Mouse (Mus musculus) heart, embryonic 13.5 days (tissue): ENCODE measurements around the gene Dlk1. TPM values are rescaled to one million over a fixed set of nuclear protein-coding genes. Genes with fewer than 3 reads are reported as not detected.

Experiments used
- ATAC-seq: fragments of 200-750 bp; cut with Nextera tagmentation; 2 replicates; pipeline ENCODE4 v1.8.0; 2017; ENCODE audit warnings: moderate TSS enrichment; ENCODE audit not compliant: insufficient number of reproducible peaks, low FRiP score, low TSS enrichment; ENCODE audit errors: extremely low read depth
- H3K27ac ChIP-seq: fragments of 300-500 bp; sonication (generic); replicated peaks from 2 replicates; pipeline ENCODE4 v1.5.1; 2015; ENCODE audit warnings: moderate library complexity, mild to moderate bottlenecking, inconsistent platforms
- H3K27me3 ChIP-seq: fragments of 300-500 bp; sonication (generic); replicated peaks from 2 replicates; pipeline ENCODE4 v1.6.1; 2015; ENCODE audit warnings: mild to moderate bottlenecking, inconsistent platforms
- H3K36me3 ChIP-seq: fragments of 300-500 bp; sonication (generic); 2 replicates; pipeline ENCODE4 v1.6.1; 2015; ENCODE audit warnings: mild to moderate bottlenecking, inconsistent platforms
- H3K4me1 ChIP-seq: fragments of 300-500 bp; sonication (generic); 2 replicates; pipeline ENCODE4 v1.6.1; 2015; ENCODE audit warnings: inconsistent platforms
- H3K4me2 ChIP-seq: fragments of 300-500 bp; sonication (generic); 2 replicates; pipeline ENCODE4 v1.6.1; 2015; ENCODE audit warnings: inconsistent platforms, mild to moderate bottlenecking, moderate library complexity
- H3K4me3 ChIP-seq: fragments of 300-500 bp; sonication (generic); 2 replicates; pipeline ENCODE4 v1.5.1; 2015; ENCODE audit warnings: moderate library complexity, mild to moderate bottlenecking, inconsistent platforms
- H3K9ac ChIP-seq: fragments of 300-500 bp; sonication (generic); 2 replicates; pipeline ENCODE4 v1.6.1; 2015; ENCODE audit warnings: inconsistent platforms, mild to moderate bottlenecking, moderate library complexity
- H3K9me3 ChIP-seq: fragments of 300-500 bp; sonication (generic); 2 replicates; pipeline ENCODE4 v1.6.1; 2016; ENCODE audit warnings: inconsistent platforms
- WGBS: fragments of 180-500 bp; shearing (Covaris S2); methylation state at CpG from one replicate; pipeline ENCODE4 v1.1.7; 2015; ENCODE audit warnings: mixed read lengths; 5-methylcytosine and 5-hydroxymethylcytosine counted together
- polyA plus RNA-seq: library from polyadenylated mRNA; unstranded; fragments of >200 nt; fragmentation: Nextera tagmentation; extraction: Ambion mirVana; gene quantifications from 2 replicates; pipeline ENCODE4 v1.2.1, GENCODE M21; 2015

The Dlk1 gene
- polyA plus RNA-seq, 1 experiment from 2014 or later = 130 TPM

- no peak overlapping the region for H3K9ac ChIP-seq
- WGBS = 82% methylated on average over 8 of the region's 8 CpGs
- H3K4me1 ChIP-seq = peaks cover 45% of the 10 kb centered on the region
- H3K27ac ChIP-seq = no peak overlapping the region
- no peak overlapping the region for H3K4me3 ChIP-seq
- ATAC-seq = no peak
- no peaks in the 10 kb centered on the region for H3K36me3 ChIP-seq
- peaks cover 26% of the 10 kb centered on the region for H3K27me3 ChIP-seq
- no peak overlapping the region for H3K4me2 ChIP-seq
- H3K9me3 ChIP-seq = no peaks in the 10 kb centered on the region
These were observed 58.8 kb downstream of the Dlk1 start for GRCm38 (mm10) chr12:109511456-109511855.

GRCm38 (mm10) chr12:109512151-109512907 is 59.7 kb downstream of the Dlk1 start:
- Histone ChIP-seq H3K9me3 (no peaks in the 10 kb centered on the region), H3K4me2 (no peak overlapping the region), H3K4me1 (peaks cover 53% of the 10 kb centered on the region), H3K9ac (0 out of 2 replicates have a peak overlapping the region, but pooled peaks have one; percentile 50), H3K4me3 (no peak overlapping the region), H3K36me3 (no peaks in the 10 kb centered on the region), H3K27me3 (peaks cover 24% of the 10 kb centered on the region), H3K27ac (no peak overlapping the region)
- 39% methylated on average over 13 of the region's 13 CpGs for WGBS
- no peak for ATAC-seq

Other genes starting within 250 kb of the Dlk1 start
- 0.47 and 0.52 TPM in 2 replicates for gene Rtl1, start 147.5 kb downstream of the Dlk1 start, polyA plus RNA-seq